Mouse (Mus musculus) neutrophil, adult 5-6 weeks (primary cell): ENCODE measurements around the gene Slc5a11. TPM values are rescaled to one million over a fixed set of nuclear protein-coding genes. Genes with fewer than 3 reads are reported as not detected.

Source experiments
- ATAC-seq: fragments of 151-379, 151-347 bp; 2 replicates; pipeline ENCODE4 v1.8.0; 2017; ENCODE audit warnings: mild to moderate bottlenecking, moderate TSS enrichment; ENCODE audit not compliant: insufficient number of reproducible peaks, poor library complexity, low FRiP score, severe bottlenecking; ENCODE audit errors: extremely low read depth
- total RNA-seq: library from RNA; stranded (forward); fragments of 200-1000 nt; gene quantifications from 2 replicates; pipeline ENCODE4 v1.2.3, GENCODE M21; 2017

Gene Slc5a11
- total RNA-seq, 1 experiment from 2014 or later, result 0.35 TPM

GRCm38 (mm10) chr7:123322452-123323121 lies 108.0 kb downstream of the Slc5a11 start:
- peak; percentile 45; the same call in 1 of the 2 replicates for ATAC-seq

Other genes starting within 250 kb of the Slc5a11 start
- gene Rbbp6, start 249.1 kb upstream of the Slc5a11 start, total RNA-seq, result 133 and 137 TPM in 2 replicates
- 108 and 112 TPM in 2 replicates for gene Tnrc6a, start 90.9 kb upstream of the Slc5a11 start, total RNA-seq
- gene Lcmt1, start 155.0 kb downstream of the Slc5a11 start, total RNA-seq, result 9.0 and 11.1 TPM in 2 replicates
- 105 and 107 TPM in 2 replicates for gene Arhgap17, start 155.1 kb downstream of the Slc5a11 start, total RNA-seq
- not detected in 2 replicates for gene Aqp8, start 247.5 kb downstream of the Slc5a11 start, total RNA-seq